Mouse (Mus musculus): ENCODE measurements at regions not wholly inside any gene's neighbourhood (a gene's known extent, or its start where the extent isn't known, plus 50 kb on each side); places are given as distances from the start of the nearest gene placed in this dataset.

DNA sequence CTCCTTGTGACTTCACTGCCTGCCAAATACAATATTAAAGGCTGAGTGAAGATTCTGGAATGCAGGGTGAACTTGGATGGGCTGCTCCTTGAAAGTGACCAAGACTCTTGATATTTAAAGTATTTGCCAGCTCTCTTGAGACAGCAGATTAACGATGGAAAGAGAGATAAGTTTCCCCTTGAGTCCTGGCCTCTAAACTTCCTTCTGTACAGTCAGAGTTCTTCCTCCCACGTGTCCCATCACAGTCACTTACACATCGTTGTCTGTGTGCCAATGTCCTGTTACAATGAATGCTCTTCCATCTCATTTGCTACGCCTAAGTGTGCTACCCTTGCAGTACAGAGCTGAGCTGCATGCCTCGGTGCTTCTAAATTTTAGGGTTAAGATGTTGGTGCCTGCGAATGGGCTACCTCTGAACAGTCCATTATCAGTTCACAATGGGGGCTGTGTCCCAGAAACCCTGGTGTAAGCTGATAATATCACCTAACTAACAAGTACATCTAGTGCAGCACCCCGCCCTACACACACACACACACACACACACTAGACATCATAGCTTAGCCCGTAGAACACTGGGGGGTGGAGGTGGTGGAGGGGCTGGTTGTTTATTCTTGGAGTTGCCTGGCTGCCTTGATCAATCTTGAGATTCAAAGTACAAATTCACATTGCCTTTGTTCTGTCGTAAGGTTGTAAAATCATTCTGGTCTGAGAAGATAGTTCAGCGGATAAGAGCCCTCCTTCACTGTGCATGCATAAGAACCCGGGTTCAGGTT, 207.9 kb upstream of the Pgrmc2 start:
- DNase-seq, result no peak

DNA sequence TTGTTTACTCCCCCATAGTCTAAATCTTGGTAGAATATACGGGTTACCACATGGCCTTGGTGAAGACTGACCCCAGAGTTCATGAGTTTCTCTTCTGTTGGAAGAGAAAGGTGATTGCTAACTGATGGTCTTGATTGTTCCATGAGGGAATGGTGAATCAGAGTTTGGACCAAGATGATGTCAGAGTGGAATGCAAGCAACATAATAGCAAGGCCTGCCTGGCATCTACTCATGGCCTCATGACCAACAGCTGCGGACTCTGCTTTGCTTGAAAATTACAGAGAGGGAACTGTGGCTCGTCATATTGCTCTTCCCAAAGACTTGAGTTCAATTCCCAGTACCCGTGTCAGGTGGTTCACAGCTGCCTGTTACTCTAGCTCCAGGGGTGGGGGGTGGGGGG, 205.9 kb upstream of the Pgrmc2 start:
- no peak for DNase-seq

DNA sequence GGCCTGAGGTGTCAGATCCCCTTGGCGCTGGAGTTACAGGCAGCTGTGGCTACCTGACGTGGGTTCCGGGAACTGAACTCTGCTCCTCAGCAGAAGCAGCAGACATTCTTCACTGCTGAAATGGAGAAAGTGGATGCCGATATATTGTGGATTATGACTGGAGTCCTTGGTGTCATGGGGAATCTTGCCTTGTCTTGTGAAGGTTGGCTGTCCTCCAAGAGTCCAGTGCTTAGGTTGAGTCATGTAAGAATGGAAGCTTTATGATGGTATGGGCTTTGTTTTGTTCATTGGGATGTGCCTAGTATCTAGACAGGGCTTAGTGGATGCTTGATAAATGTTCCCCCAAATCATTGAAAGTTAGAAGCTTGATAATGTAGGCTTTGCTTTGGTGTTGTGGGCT, 205.2 kb upstream of the Pgrmc2 start:
- DNase-seq, result no peak

DNA sequence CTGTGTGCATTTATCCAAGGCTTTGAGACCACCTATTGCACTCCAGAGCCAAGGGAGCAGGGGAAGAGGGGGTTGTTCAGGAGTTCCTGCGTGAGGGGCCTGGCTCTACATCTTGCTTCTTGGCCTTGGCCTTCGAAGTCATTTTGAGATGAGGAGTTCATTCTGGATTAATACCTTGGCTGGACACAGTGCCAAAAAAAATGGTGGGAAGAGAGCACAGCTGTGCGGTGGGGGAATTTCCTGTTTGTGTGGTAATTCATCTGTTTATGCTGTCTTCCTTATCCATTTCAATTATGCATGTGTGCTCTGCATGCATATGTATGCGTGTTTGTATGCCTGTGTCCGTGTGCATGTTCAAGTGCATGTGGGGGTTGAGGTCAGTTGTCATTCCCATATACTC, 202.5 kb upstream of the Pgrmc2 start:
- no peak for DNase-seq

DNA sequence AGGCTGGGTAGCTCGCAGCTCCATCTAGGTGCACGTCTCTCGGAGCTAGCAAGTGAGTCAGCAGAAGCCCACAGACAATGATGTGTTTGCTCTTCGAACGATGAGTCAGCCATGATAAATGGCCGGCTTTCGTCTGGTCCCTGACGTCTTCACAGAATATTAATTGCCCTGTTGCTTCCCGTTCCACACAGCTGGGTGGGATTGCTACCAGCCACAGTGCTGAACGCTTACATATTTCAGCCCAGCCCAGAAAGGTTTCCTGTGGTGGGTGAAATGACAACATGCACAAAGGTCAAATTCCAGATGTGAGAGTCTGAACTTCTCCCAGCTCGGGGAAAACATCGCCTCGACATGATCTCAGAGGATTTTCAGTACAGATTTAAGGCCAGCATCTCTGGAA, 202.1 kb upstream of the Pgrmc2 start:
- DNase-seq, result no peak

DNA sequence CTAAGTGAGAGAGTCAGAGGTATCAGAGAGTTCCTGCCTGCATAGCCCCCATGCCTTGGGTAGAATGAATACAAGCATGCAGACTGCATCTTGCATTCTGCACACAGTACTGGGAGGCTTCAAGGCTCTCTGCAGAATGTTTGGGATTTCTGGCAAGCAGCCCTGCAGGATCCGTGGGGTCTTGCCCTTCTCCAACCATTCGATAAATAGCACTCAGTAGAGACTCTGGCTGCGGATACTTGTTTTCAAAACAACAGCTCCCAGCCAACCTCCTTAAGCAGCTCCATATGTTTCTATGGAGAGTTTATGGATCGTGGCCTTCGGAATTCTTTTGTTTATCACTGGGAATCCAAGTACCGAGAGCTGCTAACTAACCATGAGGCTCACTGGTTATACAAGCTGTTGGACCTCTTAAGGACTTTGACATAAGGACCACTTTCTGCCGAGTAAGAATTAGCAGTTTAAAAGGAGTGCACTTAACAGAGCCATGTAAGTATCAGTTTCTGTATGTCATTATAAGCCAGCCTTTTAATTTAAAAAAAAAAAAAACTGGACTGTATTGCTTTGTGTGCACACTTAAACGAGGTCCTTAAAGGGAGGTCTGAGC, 199.7 kb upstream of the Pgrmc2 start:
- DNase-seq, result no peak

DNA sequence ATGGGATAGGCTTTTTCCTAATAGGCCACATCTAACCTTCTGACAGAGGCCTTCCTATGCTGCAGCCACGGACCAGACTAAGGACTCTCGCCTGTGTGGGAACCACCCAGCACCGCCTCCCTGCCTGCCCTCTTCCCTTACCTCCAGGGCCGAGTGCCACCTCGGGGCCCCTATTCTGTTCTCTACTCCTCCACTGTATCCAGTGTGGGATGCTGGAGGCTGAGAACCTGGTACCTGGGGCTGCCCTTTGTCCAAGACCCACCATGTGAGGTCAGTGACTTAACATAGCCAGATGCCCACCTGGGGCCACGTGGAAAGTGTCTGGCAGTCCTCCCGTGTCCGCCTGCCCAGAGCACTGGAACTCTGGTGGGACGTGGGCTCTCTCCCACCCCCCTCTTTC, 193.2 kb upstream of the Pgrmc2 start:
- no peak for DNase-seq

DNA sequence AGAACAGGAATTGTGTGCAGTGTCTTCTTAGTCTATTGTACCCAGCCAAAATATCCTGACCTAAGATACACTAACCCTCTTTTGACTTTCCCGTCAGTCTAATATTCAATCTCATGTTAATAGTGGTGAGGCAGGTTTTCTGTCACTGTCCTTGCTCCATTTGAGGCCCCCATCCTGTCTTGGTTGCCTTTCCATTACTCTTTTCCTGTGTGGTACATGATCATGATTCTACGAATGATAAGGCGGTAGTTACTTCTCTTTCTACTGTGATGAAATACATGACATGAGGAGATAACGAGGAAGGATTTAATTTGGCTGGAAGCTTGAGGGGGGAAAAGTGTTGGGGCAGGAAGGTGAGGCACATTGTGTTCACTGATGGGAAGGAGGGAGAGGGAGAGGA, 185.7 kb upstream of the Pgrmc2 start:
- no peak for DNase-seq

DNA sequence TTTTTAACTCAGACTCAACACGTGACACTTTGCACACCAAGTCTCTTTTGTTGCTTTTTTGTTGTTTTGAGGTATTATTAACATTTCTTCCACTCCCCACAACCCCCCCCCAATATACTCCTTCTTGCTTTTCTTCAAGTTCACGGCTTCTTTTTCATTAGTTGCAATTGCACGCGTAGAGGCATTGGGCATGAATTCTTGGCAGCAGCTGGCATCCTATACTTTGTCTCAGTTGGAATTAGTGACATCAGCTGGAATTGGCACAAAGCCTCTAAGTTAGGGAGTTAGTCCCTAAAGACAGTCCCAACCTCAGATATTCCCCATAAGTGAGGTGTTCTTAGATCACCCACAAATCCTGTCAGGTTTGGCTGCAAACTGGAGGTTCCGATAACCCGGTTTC, 183.4 kb upstream of the Pgrmc2 start:
- no peak for DNase-seq

DNA sequence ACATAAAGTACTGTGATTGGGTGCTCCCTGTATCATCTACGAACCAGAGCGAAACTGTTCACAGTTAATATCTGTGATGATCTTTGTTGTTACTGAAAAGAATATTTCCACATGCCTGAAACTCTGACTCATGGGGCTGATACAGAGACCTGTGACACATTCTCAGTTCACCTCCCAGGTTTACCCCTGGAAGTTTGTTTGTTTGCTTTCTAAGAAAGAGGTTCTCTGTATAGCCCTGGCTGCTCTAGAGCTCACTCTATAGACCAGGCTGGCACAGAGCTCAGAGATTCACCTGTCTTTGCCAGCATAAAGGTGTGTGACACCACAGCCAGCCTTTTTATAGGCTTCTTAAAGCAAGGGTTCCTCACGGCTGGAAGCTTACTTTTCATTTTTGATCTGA, 182.6 kb upstream of the Pgrmc2 start:
- no peak for DNase-seq

DNA sequence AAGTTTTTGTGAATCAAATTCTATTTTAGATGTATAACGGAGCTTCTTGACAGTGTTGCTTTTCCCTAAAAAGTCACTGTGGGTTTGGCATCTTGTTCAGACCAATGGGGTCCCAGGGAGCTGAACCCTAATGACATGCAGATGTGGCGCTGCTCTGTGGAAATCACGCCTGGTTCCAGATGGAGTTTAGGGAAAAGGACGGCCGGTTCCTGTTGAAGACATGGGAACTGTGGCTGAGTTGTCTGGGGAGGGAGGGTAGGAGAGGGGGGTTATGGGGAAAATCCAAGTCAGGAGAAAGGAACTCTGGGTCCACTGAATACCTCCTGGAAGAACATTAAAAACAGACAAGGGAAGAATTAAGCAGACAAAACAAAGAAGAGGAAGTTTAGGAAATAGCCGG, 175.4 kb upstream of the Pgrmc2 start:
- DNase-seq, result no peak

DNA sequence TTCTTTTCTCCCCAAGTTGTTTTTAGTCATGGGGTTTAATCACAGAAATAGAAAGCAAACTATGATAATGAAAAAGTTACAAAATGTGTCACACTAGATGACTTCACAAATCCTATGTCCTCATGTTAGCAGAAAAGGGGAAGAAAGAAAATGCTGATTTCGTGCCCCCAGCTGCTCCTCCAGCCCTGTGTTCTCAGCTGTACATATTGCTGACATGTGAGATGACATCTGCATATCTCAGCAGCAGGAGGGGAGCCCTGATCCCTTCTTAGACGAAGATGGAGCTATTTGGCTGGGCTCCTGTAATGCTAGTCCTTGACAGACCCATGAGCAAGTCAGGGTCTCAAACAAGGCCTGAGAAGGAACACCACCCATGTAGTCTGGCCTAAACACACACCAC, 162.1 kb upstream of the Pgrmc2 start:
- no peak for DNase-seq

DNA sequence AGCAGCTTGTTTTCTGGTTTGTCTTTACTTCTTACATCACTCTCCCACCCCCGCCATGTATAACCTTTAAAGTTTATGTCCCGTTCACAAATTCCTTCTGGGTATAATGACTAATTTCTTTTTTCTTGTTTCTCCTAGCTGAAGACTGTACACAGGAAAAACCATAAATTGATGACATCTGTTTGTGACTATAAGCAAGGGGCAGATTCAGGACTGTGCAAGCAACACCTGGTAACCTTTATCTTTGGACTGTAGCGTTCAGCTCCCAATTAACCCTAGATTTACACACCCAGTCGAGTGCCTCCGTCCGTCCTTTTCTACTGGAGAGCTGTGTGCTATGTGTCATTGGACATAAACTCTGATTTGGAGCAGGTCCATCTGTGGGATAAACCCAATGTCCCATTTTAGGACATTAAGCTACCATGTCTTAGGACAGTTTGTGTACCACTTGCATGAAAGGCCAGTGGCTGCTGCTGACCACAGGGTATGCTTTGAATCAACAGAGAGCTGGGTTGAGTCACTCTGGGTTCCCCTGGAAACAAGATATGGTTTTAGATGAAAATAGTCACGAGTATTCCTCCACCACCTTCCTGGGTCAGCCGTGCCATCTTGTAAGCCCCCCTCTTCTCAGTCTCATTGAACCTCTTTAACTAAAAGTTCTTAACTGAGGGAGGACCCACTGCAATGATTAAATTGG, 159.2 kb upstream of the Pgrmc2 start:
- DNase-seq, result no peak

DNA sequence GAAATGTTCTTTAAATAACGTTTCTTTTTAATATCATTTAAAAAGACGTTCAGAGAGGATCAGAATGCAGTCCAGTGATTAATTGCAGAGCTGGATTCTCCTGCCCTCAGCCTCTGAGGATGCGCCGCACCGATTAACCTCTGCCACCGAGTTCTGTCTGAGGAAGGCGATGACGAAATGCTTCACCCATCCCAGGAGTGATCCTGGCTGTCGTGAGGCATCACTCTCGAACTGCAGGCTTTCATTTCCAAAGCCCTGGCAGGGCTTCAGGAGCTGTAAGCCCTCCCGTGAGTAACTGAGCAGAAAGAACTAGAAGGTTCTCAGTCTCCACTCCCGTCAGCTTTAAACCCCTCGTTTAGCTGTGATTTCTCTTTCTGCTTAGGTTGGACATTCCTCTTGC, 157.0 kb upstream of the Pgrmc2 start:
- no peak for DNase-seq

DNA sequence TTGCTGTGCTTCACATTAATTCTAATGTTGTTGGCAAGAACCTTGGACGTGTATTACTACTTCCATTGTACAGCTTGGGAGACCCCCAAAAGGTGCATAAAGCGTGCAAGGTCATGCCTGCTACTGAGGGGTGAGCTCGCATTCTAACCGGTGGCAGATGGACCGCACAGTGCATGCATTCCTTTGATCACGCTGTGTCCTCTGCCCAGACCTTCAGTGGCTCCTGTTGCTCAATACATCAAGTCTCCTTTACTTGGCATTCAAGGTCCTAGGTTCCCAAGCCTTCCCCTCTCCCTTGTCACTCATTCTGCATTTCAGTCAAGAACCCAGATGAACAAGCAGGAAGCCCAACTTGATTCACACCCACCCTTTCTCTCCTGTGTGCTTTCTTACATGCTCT, 156.4 kb upstream of the Pgrmc2 start:
- no peak for DNase-seq

DNA sequence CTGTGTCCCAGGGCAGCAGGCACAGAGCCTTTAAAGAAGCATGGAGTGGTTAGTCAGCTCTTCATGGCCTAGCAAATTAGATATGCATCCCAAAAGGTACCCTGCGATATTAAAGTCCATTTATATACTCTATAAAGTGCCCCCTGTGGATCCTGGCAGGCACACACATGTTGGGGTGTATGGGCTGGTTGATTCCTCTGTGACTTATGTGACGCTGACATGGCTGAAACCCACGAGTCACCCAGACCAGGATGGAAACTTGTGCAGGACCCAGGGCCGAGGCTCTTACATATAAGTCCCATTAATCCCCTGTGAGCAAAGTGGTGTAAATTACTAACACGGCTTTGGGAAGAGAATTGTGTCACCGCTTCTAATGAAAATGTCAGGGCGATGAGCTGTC, 155.2 kb upstream of the Pgrmc2 start:
- no peak for DNase-seq

DNA sequence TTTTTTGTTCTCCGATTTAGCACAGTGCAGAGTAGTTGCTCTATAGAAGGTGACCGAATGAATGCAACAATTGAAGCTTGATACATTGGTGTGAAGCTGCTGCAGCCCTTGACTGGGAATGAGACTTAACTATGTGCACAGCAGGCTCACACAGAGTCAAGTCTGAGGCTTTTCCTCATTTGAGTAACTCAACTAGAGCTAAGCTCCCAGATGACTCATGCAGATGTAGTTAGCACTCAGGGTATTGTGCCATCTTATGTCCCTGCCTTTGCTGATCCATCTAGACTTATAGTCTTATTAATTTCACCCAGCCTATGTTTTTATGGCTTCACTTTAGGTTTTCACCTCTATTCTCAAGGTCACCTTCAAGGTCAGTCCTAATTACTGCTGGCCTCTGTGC, 152.8 kb upstream of the Pgrmc2 start:
- DNase-seq, result no peak

DNA sequence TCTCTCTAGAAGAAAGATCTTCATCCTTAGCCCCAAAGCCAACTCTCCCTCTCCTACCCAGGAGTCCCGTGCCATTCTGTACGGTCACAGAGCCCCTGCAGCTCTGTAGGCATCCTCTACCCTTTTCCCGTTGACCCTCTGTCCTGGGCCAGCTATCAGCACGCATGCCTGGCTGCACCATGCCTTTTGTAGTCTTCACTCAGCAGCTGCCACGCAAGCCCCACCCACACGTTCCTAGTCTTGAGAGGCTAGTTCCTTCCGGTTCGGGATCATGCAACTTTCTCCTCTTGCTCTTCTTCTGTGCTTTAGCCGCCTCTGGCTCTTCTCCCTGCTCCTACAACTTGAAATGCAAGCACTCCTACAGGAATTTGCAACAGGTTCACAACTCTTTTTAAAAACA, 152.1 kb upstream of the Pgrmc2 start:
- no peak for DNase-seq

DNA sequence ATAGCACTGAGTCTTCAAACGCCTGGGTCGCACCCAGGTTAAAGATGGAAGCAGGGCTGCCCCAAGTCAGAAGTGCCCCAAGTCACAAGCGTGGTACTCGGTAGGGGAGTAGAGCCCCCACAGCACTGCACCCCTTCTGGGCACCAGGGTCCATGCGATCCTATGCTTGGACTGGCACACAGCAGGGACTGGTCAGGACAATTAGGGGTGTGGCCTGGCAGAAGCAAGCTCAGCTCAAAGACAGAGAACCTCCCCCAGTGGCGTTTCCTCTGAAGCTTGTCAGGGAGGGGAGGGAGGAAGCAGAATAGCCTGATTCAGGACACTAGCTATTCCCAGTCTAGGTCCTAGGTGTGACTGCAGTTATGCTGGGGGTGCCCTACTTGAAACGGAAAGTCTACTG, 151.3 kb upstream of the Pgrmc2 start:
- no peak for DNase-seq

DNA sequence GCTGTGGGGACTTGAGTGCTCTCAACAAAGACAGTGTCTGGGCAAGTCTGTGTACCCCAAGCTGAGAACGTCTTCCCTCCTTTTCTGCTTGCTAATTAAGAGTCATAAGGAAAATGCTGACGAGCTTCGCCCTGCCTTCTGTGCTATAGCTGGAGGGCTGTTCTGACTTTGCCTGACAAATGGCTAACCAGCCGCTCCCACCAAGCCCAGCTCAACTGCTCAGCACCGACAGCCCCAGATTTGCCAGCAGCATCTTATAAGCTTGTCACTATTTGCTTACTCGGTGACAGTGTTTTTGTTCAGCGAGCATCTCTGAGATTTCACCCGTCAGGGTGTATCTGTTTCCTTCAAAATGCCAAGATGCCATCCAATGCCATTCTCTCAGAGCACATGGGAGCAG, 150.6 kb upstream of the Pgrmc2 start:
- DNase-seq, result no peak

DNA sequence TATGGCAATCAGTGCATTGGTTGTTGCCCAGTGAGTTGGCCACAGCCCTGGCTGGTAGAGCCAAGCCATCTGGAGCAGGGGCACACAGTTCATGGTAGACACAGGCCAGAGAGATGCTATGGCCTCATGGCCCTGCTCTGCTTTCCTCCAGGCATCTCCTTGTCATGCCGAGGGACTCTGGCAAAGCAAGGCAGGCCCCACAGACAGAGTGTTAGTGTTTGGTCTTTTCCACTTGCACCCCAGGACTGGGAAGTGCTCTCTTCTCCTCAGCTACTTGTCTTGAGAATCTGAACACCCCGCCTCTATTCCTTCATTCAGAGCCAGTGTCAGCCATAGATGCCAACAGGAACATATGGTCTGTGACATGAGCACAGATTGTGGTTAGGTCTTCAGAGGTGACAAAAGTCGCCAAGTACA, 148.1 kb upstream of the Pgrmc2 start:
- DNase-seq, result no peak

DNA sequence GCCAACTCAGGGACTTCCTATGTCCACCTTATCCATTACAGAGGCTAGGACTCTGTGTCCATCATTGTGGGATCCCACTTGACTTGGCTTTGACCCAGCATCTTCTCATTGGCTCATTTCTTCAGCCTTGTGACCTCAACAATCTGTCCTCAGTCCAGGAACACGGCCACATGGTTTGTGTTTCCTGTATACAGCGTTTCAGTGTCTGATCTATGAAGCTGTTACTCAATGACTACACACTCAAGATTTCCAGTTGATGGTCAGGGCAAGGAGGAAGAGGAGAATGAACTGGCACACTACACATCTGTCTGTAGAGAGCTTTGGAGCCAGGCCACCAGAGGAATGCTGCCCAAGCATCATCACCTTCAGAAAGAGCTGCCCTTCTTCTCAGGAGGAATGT, 146.6 kb upstream of the Pgrmc2 start:
- DNase-seq, result no peak

DNA sequence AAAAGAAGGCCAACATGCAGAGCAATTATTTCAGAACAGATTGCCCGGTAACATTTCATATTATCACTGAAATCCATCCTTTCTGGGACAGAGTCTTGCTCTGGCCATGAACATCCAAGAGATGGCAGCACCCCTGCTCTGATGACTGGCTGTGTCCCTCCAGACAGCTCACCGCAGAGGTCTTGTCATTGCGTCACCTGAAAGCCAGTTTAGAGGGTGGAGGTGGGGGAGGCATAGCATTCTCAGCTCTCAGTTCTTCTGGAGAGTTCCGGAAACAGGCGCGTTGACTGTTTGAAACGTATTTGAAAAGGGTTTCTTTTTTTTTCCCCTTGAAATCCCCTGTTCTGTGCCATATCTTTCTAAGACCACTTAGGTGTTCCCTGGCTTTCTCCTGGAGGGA, 145.7 kb upstream of the Pgrmc2 start:
- peak; percentile 15 to 17 for DNase-seq

DNA sequence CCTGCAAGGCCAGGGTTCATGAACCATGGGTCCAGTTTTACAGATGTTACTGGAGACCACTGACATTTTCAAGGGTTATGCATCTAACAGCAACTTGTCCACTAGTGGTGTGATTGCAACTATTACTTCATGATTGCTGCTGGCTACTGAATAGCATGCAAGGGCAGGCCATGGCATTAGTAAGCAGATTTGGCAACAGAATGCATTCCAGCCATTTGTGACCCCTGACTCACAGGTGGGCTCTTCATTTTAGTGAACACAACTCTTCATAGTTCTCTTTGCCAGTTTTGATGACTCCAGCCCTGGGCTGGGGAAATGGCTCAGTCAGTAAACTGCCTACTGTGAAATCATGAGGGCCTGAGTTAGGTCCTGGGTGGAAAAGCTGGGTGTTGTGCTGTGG, 137.9 kb upstream of the Pgrmc2 start:
- no peak for DNase-seq

DNA sequence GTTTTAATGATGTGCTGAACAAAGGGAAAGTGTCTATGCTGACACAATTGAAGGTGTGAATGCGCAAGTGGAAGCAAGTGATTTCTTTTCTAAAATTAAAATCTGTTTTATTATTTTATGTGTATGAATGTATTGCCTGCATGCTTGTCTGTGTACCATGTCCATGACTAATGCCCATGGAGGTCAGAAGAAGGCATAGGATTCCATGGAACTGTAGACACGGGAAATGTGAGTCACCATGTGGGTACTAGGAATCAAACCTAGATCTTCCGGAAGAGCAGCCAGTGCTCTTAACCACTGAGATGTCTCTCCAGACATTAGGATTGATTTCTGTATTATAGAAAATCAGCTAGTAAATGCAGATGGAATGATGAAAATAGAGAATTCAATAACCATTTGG, 134.9 kb upstream of the Pgrmc2 start:
- DNase-seq, result no peak

Data from B cell, adult 2 months (primary cell).